Mouse (Mus musculus) Patski (cell line): ENCODE measurements at regions not wholly inside any gene's neighbourhood (a gene's known extent, or its start where the extent isn't known, plus 50 kb on each side); places are given as distances from the start of the nearest gene placed in this dataset.

Experiments
- ATAC-seq: fragments of 100-300 bp; one replicate; pipeline ENCODE4 v1.8.0; 2021
- CTCF ChIA-PET: fragments of 350-600 bp; sonication (Branson Sonifier 250); formaldehyde crosslinking; loops from one replicate; lab custom pipeline; 2022; ENCODE audit warnings: inconsistent platforms; lab: Charles Lee
- POLR2A ChIA-PET: fragments of 350-600 bp; sonication (Branson Sonifier 250); formaldehyde crosslinking; loops from one replicate; lab custom pipeline; 2022; ENCODE audit warnings: antibody characterized with exemption, inconsistent platforms; lab: Charles Lee
- DNase-seq: peaks from one replicate; pipeline ENCODE4 v3.0.0-alpha.2; 2011; ENCODE audit warnings: low read depth, low spot score
- H3K27me3 ChIP-seq: fragments of 371-371 bp; one replicate; pipeline ENCODE4 v1.5.1; 2021
- CTCF ChIP-seq: fragments of 100-300 bp; IDR thresholded peaks from one replicate; pipeline ENCODE4 v1.5.1; 2021
- in situ Hi-C: fragments of 300-500 bp; cut with MboI; formaldehyde crosslinking; loops from 3 replicates; pipeline ENCODE4 v1.11.1; 2018; ENCODE audit warnings: low pct_unique_long_range_greater_than_20kb, mixed read lengths

DNA sequence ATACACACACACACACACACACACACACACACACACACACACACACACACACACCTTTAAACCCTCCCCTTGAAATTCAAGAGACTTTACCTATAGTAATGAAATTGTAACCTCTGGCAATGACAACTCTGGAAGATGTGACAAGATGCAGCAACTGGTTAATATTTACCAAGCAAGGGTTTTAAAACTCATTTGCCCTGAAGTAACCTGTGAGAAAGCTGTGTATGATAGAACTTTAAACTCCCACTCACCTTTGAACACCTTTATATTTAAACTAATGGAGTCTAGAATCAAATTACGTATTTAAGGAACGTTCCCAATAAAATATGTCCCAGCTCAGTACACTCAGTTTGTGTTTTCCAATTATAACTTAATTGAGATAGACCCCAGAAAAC lies 364.6 kb downstream of the Cog6 start:
- POLR2A ChIA-PET, result no interaction called here
- DNase-seq (no peak), ATAC-seq (no peak)
- in situ Hi-C loops, result no loop called here
- H3K27me3 ChIP-seq, result no peaks in the 10 kb centered on the region
- no peak for TF ChIP-seq CTCF
- CTCF ChIA-PET, result interaction anchor here (1.1 kb wide), 1 partner anchor 14 kb away, joined by 4 read pairs; no protein-coding TSS in a partner anchor

DNA sequence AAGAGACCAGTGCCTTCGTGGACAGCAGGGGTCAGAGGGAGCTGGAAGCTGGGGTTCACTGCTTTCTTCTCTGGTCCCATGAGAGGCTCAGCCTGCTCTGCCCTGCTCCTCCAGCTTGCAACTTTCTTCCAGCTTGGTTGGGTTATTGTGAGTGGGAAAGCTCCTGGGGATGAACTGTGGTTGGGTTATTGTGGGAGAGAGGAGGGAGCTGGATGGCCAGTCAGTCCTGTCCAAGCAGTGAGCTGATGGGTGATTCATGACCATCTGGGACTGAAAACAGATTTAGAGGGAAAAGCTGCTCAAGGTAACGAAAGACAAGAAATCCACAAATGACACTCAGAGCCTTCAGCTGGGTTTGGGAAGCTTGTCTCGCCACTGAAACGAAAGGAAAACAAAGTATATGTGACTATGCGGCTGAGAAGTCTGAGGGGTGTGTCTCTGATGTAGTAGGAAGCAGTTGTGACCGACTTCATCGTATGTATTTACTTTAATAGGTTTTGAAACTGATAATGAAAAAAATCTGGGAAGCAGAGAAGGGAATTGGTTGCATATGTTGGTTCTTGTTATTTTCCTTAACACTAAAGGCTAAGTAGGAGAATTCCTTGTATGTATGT lies 365.1 kb downstream of the Cog6 start:
- DNase-seq (no peak), ATAC-seq (no peak)
- POLR2A ChIA-PET, result interaction anchor here (1.0 kb wide), 1 partner anchor 10 kb away, joined by 3 read pairs; no protein-coding TSS in a partner anchor
- CTCF ChIA-PET, result interaction anchor here (1.1 kb wide), 1 partner anchor 13 kb away, joined by 4 read pairs; no protein-coding TSS in a partner anchor
- H3K27me3 ChIP-seq, result no peaks in the 10 kb centered on the region
- in situ Hi-C loops, result no loop called here
- TF ChIP-seq CTCF, result no peak

DNA sequence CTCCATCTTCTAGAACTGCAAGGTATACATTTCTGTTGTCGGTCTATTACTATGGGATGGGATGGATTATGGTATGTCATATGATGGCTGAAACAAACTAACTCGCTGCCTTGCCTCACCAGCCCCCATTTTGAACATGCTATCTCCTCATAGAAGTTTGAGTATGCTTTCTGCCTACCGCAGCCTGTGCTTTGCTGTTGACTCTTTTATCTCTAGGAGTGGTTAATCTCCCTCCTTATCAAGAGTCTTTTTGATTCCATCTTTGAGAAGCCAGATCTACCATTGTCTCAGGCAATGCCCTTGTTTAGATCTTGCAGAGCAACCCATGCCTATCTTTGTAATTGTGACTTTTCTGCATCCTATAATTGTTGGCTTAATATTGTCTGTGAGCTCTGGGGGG lies 367.0 kb downstream of the Cog6 start:
- ATAC-seq (no peak), DNase-seq (no peak)
- H3K27me3 ChIP-seq, result no peaks in the 10 kb centered on the region
- no peak for TF ChIP-seq CTCF
- CTCF ChIA-PET, result interaction anchor here (1.2 kb wide), 1 partner anchor 15 kb away, joined by 3 read pairs; no protein-coding TSS in a partner anchor
- POLR2A ChIA-PET, result no interaction called here
- in situ Hi-C loops, result no loop called here

DNA sequence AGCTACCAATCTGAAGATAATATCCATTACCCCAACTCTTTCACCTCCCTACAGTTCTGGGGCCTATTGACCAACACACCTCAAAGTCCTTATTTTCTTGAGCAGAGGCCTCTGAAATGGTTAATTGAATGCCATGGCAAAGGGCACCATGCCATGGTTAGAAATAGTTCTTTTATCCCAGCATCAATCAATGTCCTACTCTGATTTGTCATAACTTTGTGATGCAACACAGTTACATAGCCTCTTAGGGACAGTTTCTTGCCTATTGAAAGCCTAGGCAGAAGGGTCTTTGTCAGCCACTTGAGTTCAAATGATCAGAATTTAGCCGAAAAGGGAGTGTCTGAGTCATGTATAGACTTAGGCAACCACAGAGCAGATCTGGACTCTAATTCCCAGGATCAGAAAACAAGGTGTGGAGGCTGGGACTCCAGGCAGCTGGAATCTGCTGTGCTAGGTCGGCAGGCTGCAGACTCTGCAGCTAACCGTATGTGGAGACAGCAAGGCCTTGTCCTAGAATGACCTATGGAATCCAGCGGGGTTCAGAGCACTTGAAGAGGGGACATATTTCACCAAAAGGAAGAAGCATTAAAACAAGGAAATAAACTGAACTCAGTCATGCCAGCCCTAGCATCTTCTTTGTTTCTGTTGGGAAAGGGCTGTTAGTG lies 368.1 kb downstream of the Cog6 start:
- ChIA-PET POLR2A (interaction anchor here (0.6 kb wide), 1 partner anchor 31 kb away, joined by 10 read pairs; no protein-coding TSS in a partner anchor), CTCF (interaction anchor here (1.2 kb wide), 1 partner anchor 17 kb away, joined by 3 read pairs; no protein-coding TSS in a partner anchor)
- DNase-seq (no peak), ATAC-seq (no peak)
- TF ChIP-seq CTCF, result no peak
- no peaks in the 10 kb centered on the region for H3K27me3 ChIP-seq
- in situ Hi-C loops, result no loop called here

DNA sequence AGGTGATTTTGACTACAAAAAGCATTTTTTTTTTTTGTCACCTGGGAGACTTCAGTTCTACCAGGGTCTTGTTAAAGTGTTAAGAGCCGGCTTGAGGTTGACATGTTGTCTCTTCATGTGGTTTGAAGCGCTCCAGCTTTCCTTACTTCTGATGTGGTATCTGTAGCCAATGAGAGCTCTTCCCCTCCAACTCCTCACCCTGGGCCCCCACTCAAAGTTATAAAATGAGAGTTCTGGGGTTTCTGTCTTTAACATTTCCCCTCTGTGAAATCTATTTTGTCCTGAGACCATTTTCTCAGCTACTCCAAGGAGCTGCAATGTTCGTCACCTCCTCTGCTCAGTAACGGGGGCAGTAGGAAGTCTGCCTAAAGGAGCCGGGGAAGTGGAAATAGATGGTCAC lies 369.1 kb downstream of the Cog6 start:
- DNase-seq, result no peak
- no peak for TF ChIP-seq CTCF
- POLR2A ChIA-PET, result no interaction called here
- no peaks in the 10 kb centered on the region for H3K27me3 ChIP-seq
- CTCF ChIA-PET, result interaction anchor here (1.2 to 1.9 kb wide), 2 partner anchors 16 to 19 kb away, joined by 3 to 5 read pairs; no protein-coding TSS in a partner anchor
- no peak for ATAC-seq
- in situ Hi-C loops, result no loop called here

DNA sequence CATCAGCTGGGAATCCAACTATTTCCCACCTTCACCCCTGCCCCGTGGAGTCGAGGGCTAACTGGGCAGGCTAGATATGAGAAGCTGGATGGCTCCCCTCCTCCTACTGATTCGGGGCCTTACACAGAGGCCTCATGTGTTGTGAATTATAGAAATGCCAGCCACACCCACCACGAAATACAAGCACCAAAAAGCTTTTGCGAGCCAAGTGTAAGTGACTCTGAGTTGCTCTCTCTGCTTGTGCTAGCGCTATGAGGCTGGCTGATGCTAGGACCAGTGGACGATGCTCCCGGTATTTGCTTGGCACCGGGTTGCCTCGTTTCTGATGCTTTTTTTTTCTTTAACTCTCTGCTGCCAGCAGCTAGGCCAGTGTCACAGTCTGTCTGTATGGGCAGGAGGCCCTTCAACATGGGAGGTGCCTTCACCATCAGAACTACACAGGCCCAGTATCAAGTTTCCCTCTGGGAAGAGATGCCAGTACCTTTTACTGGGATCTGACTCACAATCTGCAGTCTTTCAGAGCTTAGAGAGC lies 369.8 kb downstream of the Cog6 start:
- CTCF ChIA-PET, result interaction anchor here (1.9 kb wide), 1 partner anchor 19 kb away, joined by 5 read pairs; no protein-coding TSS in a partner anchor
- H3K27me3 ChIP-seq, result no peaks in the 10 kb centered on the region
- POLR2A ChIA-PET, result no interaction called here
- no peak for DNase-seq
- in situ Hi-C loops, result no loop called here
- ATAC-seq, result no peak
- no peak for TF ChIP-seq CTCF

DNA sequence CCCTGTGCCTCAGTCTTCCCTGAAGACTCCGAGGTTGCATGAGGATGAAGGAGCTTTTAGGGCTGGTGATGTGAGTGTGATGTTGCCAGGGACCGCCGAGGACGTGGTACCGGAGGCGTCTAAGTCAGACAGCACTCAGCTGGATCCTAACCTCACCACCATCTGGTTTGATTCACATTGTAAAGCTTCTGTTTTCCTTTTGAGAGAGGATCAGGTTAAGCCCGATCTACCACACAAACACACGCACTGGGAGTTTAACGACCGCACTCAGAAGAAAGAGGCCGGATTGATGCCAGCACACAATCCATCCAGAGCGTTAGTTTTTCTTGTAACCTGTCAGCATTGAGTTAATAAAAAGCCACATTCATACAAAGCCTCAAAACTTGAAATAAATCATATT lies 371.9 kb downstream of the Cog6 start:
- DNase-seq (no peak), ATAC-seq (no peak)
- in situ Hi-C loops, result no loop called here
- H3K27me3 ChIP-seq, result no peaks in the 10 kb centered on the region
- no peak for TF ChIP-seq CTCF
- ChIA-PET CTCF (interaction anchor here (1.4 to 1.9 kb wide), 2 partner anchors 10 to 11 kb away, joined by 5 read pairs; no protein-coding TSS in a partner anchor), POLR2A (no interaction called here)

DNA sequence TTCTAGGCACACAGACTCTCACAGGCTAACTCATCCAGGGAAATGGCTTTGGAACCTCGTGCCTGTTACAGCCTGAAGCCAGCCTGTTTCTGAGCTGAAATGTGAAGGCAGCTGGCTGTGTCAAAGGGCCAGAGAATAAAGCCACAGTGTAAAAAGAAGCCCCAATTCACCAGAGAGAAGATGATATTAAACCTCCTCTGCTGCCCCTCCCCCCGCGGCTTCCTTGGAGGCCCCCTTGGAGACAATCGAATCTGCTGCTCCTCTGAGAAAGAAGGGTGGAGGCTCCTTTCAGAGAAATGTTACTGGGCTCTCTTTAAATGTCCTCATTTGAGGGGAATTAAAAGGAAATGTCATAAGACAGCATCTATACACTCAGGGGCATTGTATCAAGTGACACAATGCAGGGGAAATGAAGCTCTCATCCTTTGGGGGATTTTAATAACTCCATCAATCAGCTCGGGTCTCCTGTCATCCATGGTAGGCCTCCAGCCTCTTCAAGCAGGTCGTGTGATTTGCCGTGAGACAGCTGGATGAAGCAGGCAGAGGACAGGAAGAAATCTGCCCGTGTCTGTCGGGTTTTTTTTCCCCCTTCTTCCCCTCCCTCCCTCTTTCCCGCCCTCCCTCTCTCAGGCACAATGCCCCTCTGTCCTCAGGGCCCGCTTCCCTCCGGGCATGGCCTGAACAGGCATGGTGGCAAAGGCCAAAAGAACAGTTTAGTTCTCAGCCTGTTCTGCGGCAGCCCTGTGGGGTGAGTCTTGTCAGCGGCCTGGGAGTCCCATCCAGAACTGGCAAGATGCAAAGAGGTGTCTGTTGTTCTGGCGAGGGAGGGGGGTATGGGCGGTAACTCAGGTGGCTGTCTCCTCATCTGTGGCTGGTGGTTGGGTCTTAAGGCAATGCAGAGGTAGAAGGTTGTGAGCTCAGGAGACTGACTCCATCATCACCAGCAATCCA lies 372.6 kb downstream of the Cog6 start:
- ChIA-PET CTCF (interaction anchor here (1.4 to 1.9 kb wide), 2 partner anchors 10 to 12 kb away, joined by 5 read pairs; no protein-coding TSS in a partner anchor), POLR2A (no interaction called here)
- no peak for DNase-seq
- H3K27me3 ChIP-seq, result no peaks in the 10 kb centered on the region
- TF ChIP-seq CTCF, result no peak
- no peak for ATAC-seq
- in situ Hi-C loops, result no loop called here

DNA sequence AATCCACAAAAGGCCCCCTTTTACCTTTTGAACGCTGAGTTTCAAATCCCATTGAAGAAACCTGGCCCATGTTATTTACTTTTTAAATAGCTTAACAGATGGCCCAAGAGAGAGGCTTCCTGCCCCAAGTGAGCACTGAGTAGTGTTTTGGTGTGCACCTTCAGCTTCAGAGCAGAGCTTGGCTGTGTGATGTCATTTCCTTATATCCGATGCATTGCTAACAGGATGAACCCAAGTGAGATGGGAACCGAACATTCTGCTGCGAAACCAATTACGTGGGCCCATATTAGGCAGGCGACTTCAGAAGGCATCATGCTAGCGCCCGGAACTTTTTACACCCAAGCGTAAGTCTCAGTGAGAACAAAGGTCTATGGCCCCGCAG lies 373.2 kb downstream of the Cog6 start:
- no peaks in the 10 kb centered on the region for H3K27me3 ChIP-seq
- CTCF ChIA-PET, result interaction anchor here (0.6 to 1.9 kb wide), 3 partner anchors 9 to 180 kb away, joined by 3 to 5 read pairs (median 5); no protein-coding TSS in a partner anchor
- no peak for TF ChIP-seq CTCF
- POLR2A ChIA-PET, result no interaction called here
- in situ Hi-C loops, result no loop called here
- ATAC-seq, result no peak
- DNase-seq, result no peak

DNA sequence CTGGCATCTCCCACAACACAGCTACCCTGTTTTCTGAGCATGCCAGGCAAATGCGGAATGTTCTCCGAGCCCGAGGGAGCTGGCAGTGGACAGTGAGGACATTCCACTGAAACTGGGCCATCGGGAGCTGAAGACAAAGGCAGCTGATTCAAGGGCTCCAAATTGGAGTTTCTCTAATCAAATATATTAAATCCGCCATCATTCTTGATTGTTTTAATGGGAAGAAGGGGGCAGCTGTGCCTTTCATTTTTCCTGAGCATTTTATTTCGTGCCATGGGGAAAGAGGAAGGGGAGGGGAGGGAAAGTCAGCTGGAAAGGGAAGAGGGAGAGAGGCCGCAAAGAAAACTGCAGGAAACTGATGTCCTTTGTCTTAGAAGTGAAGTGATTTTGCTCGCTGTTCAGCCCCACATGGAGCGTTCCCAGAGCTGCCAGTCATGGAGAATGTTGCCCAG lies 373.9 kb downstream of the Cog6 start:
- no peak for DNase-seq
- POLR2A ChIA-PET, result no interaction called here
- no peaks in the 10 kb centered on the region for H3K27me3 ChIP-seq
- CTCF ChIA-PET, result interaction anchor here (0.6 kb wide), 1 partner anchor 179 kb away, joined by 3 read pairs; no protein-coding TSS in a partner anchor
- TF ChIP-seq CTCF, result no peak
- no peak for ATAC-seq
- in situ Hi-C loops, result no loop called here
